Mouse (Mus musculus): ENCODE results near the gene Tspan14. TPM values are rescaled to one million over a fixed set of nuclear protein-coding genes. Genes with fewer than 3 reads are reported as not detected.

Tspan14 gene
- polyA plus RNA-seq, 1 experiment = 86.4 TPM

GRCm38 (mm10) chr14:40917632-40918031, 49.0 kb downstream of the Tspan14 start:
- WGBS = 0% methylated on average over 1 of the region's 1 CpGs
- Histone ChIP-seq H3K4me3 (ENCODE audit: control insufficient read depth, insufficient read depth, low read length) (no peak overlapping the region), H3K36me3 (ENCODE audit: control insufficient read depth, insufficient read depth, low read length) (peaks cover 13% of the 10 kb centered on the region; the same call in 1 of the 2 replicates), H3K4me1 (replicated peaks; ENCODE audit: control insufficient read depth, insufficient read depth, low read length) (no peaks in the 10 kb centered on the region), H3K27me3 (ENCODE audit: control insufficient read depth, insufficient read depth, low read length) (no peaks in the 10 kb centered on the region), H3K27ac (ENCODE audit: control insufficient read depth, insufficient read depth, low read length) (no peak overlapping the region)
- peak; percentile 39; the same call in 1 of the 2 replicates for TF ChIP-seq CTCF (IDR thresholded peaks at IDR 0.05; ENCODE audit: borderline replicate concordance, control insufficient read depth, extremely low read depth, insufficient read depth, low read length, poor library complexity)
- no peak for TF ChIP-seq POLR2A (IDR thresholded peaks at IDR 0.05; ENCODE audit: control insufficient read depth, extremely low read depth, insufficient read depth, low read length, poor library complexity)
- DNase-seq = peak; percentile 90

GRCm38 (mm10) chr14:40916667-40917066, 49.9 kb downstream of the Tspan14 start:
- Histone ChIP-seq H3K36me3 (ENCODE audit: control insufficient read depth, insufficient read depth, low read length) (peaks cover 14% of the 10 kb centered on the region; the same call in 1 of the 2 replicates), H3K27ac (ENCODE audit: control insufficient read depth, insufficient read depth, low read length) (no peak overlapping the region), H3K27me3 (ENCODE audit: control insufficient read depth, insufficient read depth, low read length) (no peaks in the 10 kb centered on the region), H3K4me1 (replicated peaks; ENCODE audit: control insufficient read depth, insufficient read depth, low read length) (no peaks in the 10 kb centered on the region), H3K4me3 (ENCODE audit: control insufficient read depth, insufficient read depth, low read length) (no peak overlapping the region)
- TF ChIP-seq POLR2A (IDR thresholded peaks at IDR 0.05; ENCODE audit: control insufficient read depth, extremely low read depth, insufficient read depth, low read length, poor library complexity) (no peak), CTCF (IDR thresholded peaks at IDR 0.05; ENCODE audit: borderline replicate concordance, control insufficient read depth, extremely low read depth, insufficient read depth, low read length, poor library complexity) (no peak)
- DNase-seq = no peak
- WGBS = 96% methylated on average over 15 of the region's 15 CpGs

GRCm38 (mm10) chr14:40915838-40916237, 50.8 kb downstream of the Tspan14 start:
- H3K4me3 ChIP-seq (ENCODE audit: control insufficient read depth, insufficient read depth, low read length) = no peak overlapping the region
- DNase-seq = no peak
- no peaks in the 10 kb centered on the region for H3K27me3 ChIP-seq (ENCODE audit: control insufficient read depth, insufficient read depth, low read length)
- H3K4me1 ChIP-seq (replicated peaks; ENCODE audit: control insufficient read depth, insufficient read depth, low read length) = no peaks in the 10 kb centered on the region
- TF ChIP-seq CTCF (IDR thresholded peaks at IDR 0.05; ENCODE audit: borderline replicate concordance, control insufficient read depth, extremely low read depth, insufficient read depth, low read length, poor library complexity) = no peak
- TF ChIP-seq POLR2A (IDR thresholded peaks at IDR 0.05; ENCODE audit: control insufficient read depth, extremely low read depth, insufficient read depth, low read length, poor library complexity) = no peak
- 94% methylated on average over 8 of the region's 8 CpGs for WGBS
- no peak overlapping the region for H3K27ac ChIP-seq (ENCODE audit: control insufficient read depth, insufficient read depth, low read length)
- peaks cover 21% of the 10 kb centered on the region for H3K36me3 ChIP-seq (ENCODE audit: control insufficient read depth, insufficient read depth, low read length)

DNA sequence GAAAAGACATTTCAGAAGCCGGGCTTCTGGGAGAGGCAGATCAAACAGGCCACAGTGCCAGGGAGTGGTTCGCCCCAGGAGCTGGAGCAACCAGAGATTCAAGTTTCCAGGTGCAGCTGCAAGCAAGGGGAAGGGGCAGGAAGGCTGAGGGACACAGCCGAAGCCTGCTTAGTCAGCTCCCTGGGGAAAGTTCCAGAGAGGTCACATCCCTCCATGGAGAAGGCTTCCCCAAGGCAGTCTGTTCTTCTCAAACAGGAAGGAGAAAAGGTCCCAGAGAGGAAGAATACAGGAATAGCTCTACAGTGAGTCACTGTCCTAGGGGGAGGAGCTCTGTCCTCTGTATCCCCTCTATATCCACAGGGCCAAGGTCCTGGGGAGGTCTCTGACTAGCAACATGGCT, 51.9 kb downstream of the Tspan14 start:
- Histone ChIP-seq H3K4me3 (ENCODE audit: control insufficient read depth, insufficient read depth, low read length) (no peak overlapping the region), H3K36me3 (ENCODE audit: control insufficient read depth, insufficient read depth, low read length) (peaks cover 31% of the 10 kb centered on the region), H3K27ac (ENCODE audit: control insufficient read depth, insufficient read depth, low read length) (no peak overlapping the region), H3K4me1 (replicated peaks; ENCODE audit: control insufficient read depth, insufficient read depth, low read length) (no peaks in the 10 kb centered on the region), H3K27me3 (ENCODE audit: control insufficient read depth, insufficient read depth, low read length) (no peaks in the 10 kb centered on the region)
- TF ChIP-seq POLR2A (IDR thresholded peaks at IDR 0.05; ENCODE audit: control insufficient read depth, extremely low read depth, insufficient read depth, low read length, poor library complexity) = no peak
- no peak for TF ChIP-seq CTCF (IDR thresholded peaks at IDR 0.05; ENCODE audit: borderline replicate concordance, control insufficient read depth, extremely low read depth, insufficient read depth, low read length, poor library complexity)
- WGBS = 89% methylated on average over 3 of the region's 3 CpGs
- DNase-seq = no peak

DNA sequence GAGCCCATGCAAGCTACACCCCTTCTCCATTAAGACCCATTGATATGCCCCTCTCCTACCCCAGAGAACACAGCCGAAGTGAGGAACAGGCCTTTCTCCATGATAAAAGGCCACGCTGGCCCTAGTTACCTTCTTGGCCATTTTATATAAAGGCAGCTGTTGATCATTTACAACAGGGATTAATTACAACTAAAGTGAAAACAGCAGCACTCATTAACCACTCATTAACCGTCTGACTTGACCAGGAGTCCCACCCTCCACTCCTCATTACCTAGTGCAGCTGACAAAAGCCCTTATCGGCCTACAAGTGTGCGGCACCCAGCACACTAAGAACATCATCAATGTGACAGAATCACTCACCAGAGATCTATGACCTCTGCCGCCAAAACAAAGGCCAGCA, 52.9 kb downstream of the Tspan14 start:
- Histone ChIP-seq H3K4me1 (replicated peaks; ENCODE audit: control insufficient read depth, insufficient read depth, low read length) (no peaks in the 10 kb centered on the region), H3K36me3 (ENCODE audit: control insufficient read depth, insufficient read depth, low read length) (peaks cover 41% of the 10 kb centered on the region), H3K4me3 (ENCODE audit: control insufficient read depth, insufficient read depth, low read length) (no peak overlapping the region), H3K27me3 (ENCODE audit: control insufficient read depth, insufficient read depth, low read length) (no peaks in the 10 kb centered on the region), H3K27ac (ENCODE audit: control insufficient read depth, insufficient read depth, low read length) (no peak overlapping the region)
- 96% methylated on average over 6 of the region's 6 CpGs for WGBS
- TF ChIP-seq CTCF (IDR thresholded peaks at IDR 0.05; ENCODE audit: borderline replicate concordance, control insufficient read depth, extremely low read depth, insufficient read depth, low read length, poor library complexity) (no peak), POLR2A (IDR thresholded peaks at IDR 0.05; ENCODE audit: control insufficient read depth, extremely low read depth, insufficient read depth, low read length, poor library complexity) (no peak)
- no peak for DNase-seq

DNA sequence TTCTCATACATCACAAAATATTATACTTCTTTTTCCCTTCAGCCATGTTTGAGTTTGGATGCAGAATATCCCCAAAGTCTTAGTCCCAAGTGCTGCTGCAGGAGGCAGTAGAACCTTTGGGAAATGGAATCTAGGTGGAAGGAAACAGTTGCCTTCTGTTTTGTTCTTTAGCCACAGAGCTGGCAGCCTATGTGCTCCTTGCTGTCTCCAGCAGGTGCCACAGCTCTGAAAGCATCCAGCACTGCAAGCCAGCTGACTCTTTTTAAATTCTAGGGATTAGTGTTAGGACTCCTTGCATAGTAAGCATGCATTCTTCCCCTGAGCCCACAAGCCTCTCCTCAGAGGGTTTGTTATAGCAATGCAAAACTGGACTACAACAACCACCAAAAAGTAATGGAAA, 55.1 kb downstream of the Tspan14 start:
- Histone ChIP-seq H3K4me1 (replicated peaks; ENCODE audit: control insufficient read depth, insufficient read depth, low read length) (no peaks in the 10 kb centered on the region), H3K36me3 (ENCODE audit: control insufficient read depth, insufficient read depth, low read length) (peaks cover 52% of the 10 kb centered on the region)
- TF ChIP-seq POLR2A (IDR thresholded peaks at IDR 0.05; ENCODE audit: control insufficient read depth, extremely low read depth, insufficient read depth, low read length, poor library complexity) (no peak), CTCF (IDR thresholded peaks at IDR 0.05; ENCODE audit: borderline replicate concordance, control insufficient read depth, extremely low read depth, insufficient read depth, low read length, poor library complexity) (no peak)

DNA sequence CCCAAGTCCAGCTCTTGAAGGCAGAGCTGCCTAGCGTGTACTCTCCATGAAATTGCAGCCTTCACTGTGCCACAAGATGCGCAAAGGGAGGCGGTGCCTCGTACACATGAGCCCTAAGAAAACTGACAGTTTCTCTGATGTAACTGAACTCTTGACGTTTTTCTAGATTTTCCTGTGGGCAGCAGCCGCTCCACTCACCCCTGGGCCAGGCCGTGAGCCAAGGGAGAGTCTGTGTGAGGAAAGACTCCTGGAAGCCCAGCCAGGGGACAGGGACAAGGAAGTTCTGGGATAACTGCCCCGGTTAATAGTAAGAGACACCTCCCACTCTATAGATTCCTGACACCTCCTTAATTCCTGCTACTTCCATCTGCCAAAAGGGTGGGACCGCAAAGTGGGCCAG, 57.8 kb downstream of the Tspan14 start:
- no peak for DNase-seq
- peaks cover 44% of the 10 kb centered on the region for H3K36me3 ChIP-seq (ENCODE audit: control insufficient read depth, insufficient read depth, low read length)
- no peak overlapping the region for H3K4me3 ChIP-seq (ENCODE audit: control insufficient read depth, insufficient read depth, low read length)
- TF ChIP-seq POLR2A (IDR thresholded peaks at IDR 0.05; ENCODE audit: control insufficient read depth, extremely low read depth, insufficient read depth, low read length, poor library complexity) (no peak), CTCF (IDR thresholded peaks at IDR 0.05; ENCODE audit: borderline replicate concordance, control insufficient read depth, extremely low read depth, insufficient read depth, low read length, poor library complexity) (no peak)
- no peaks in the 10 kb centered on the region for H3K4me1 ChIP-seq (replicated peaks; ENCODE audit: control insufficient read depth, insufficient read depth, low read length)
- H3K27ac ChIP-seq (ENCODE audit: control insufficient read depth, insufficient read depth, low read length) = no peak overlapping the region
- H3K27me3 ChIP-seq (ENCODE audit: control insufficient read depth, insufficient read depth, low read length) = no peaks in the 10 kb centered on the region
- 93% methylated on average over 9 of the region's 9 CpGs for WGBS

More for the DNA sequence above, 55.1 kb downstream of the Tspan14 start:
- no peak for DNase-seq
- no peak overlapping the region for H3K27ac ChIP-seq (ENCODE audit: control insufficient read depth, insufficient read depth, low read length)
- no peak overlapping the region for H3K4me3 ChIP-seq (ENCODE audit: control insufficient read depth, insufficient read depth, low read length)
- H3K27me3 ChIP-seq (ENCODE audit: control insufficient read depth, insufficient read depth, low read length) = no peaks in the 10 kb centered on the region
